Mouse (Mus musculus): ENCODE measurements around the gene Maml1. TPM values are rescaled to one million over a fixed set of nuclear protein-coding genes. Genes with fewer than 3 reads are reported as not detected.
A peak's percentile ranks its signal among the peaks of the same experiment; 100 is the strongest.

Maml1 gene
- total RNA-seq, 1 experiment: 7.6 TPM

DNA sequence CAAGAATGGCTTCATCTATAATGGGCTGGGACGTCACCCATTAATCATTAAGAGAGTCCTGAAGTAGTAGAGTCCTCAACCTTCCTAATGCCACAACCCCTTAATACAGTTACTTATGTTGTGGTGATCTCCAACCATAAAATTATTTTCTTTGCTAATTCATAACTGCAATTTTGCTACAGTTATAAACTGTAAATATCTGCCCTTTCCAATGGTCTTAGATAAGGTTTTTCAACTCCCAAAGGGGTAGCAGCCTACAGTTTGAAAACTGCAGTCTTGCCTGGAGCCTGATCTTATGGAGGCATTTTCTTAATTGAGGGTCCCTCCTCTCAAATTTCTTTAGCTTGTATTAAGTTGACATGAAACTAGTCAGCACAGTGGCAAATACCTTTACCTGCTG is 37.3 kb upstream of the Maml1 start:
- in situ Hi-C loops (cut with MboI; ENCODE audit: low sequenced_read_pairs in 2 of 2, unreplicated experiment in 2 of 2): no loop called here
- H3K36me3 ChIP-seq (ENCODE audit: control insufficient read depth, insufficient read depth, low read length, poor library complexity, severe bottlenecking): peaks cover 2% of the 10 kb centered on the region; the same call in 1 of the 2 replicates
- H3K27ac ChIP-seq (ENCODE audit: insufficient read depth, low read depth, low read length, poor library complexity, severe bottlenecking): no peak overlapping the region
- no peak for DNase-seq (ENCODE audit: low read depth, low spot score)
- H3K9me3 ChIP-seq (ENCODE audit: control insufficient read depth, insufficient read depth, low read depth, low read length): no peaks in the 10 kb centered on the region
- no peak overlapping the region for H3K4me3 ChIP-seq (ENCODE audit: insufficient read depth in 1 of 2, low read depth in 1 of 2, low read length in 2 of 2, poor library complexity in 1 of 2, severe bottlenecking in 1 of 2)
- no peak overlapping the region for H3K9ac ChIP-seq (ENCODE audit: insufficient read depth, low read depth, low read length, poor library complexity, severe bottlenecking)
- no peaks in the 10 kb centered on the region; a peak in 2 of 4 replicates for H3K4me1 ChIP-seq (ENCODE audit: control insufficient read depth in 2 of 2, insufficient read depth in 2 of 2, low read length in 2 of 2, poor library complexity in 1 of 2)
- TF ChIP-seq MAFK (IDR thresholded peaks at IDR 0.05; ENCODE audit: insufficient read depth, low read depth, low read length) (no peak), HCFC1 (IDR thresholded peaks at IDR 0.05; ENCODE audit: borderline replicate concordance, insufficient read depth, low read length) (no peak), ZNF384 (IDR thresholded peaks at IDR 0.05; ENCODE audit: low read depth, low read length) (no peak), CHD2 (IDR thresholded peaks at IDR 0.05; ENCODE audit: low read depth, low read length) (no peak), ZC3H11A (IDR thresholded peaks at IDR 0.05; ENCODE audit: borderline replicate concordance, low read depth, low read length) (no peak)

DNA sequence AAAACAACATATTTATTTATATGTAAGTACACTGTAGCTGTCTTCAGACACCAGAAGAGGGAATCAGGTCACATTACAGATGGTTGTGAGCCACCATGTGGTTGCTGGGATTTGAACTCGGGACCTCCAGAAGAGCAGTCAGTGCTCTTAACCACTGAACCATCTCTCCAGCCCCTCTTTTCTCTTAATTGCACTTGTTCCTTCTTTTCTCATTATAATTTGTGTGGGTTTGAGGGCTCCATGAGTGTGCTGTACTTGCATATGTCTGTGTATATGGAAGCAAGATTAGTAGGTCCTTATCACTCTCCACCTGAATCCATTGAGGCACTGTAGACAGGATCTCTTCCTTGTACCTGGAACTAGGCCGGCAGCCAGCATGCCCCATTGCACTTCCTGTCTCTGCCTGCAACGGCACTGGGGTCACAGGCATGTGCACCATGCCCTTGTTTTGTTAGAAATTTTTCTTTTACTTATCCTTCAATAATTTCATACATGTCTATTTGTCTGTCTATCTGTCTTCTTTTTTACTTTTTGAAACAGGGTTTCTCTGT is 36.0 kb upstream of the Maml1 start:
- peaks cover 2 to 9% of the 10 kb centered on the region in 2 experiments for H3K4me1 ChIP-seq (ENCODE audit: control insufficient read depth in 2 of 2, insufficient read depth in 2 of 2, low read length in 2 of 2, poor library complexity in 1 of 2)

DNA sequence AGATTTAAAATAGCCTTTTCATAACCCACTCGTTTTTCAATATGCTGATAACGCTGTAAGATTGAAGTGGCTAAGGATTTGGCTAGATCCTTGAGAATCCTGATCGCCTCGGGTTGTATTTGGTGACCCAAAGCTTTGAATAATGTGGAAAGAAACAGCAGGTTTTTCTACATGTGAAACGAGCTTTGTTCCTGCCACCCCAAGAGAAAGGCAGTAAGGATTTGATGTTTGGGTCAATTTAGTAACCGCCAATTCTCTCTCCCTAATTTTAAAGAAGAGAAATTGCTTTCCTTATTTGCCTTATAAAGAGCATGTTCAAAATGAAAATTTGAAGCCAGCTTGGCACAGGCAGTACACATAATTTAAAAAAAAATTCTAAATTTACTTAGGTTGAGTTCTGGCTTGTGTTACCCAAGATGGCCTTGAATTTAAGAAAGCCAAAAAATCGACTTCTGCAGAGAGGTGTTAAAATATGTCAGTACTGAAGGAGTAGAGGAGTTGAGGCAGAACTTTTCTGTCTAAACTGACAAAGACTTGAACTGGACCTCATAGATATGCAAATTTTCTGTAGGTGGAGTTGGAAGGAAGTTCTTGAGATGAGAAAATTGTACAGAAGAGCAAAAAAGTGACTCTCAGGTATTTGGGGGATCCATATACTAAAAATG is 34.3 kb upstream of the Maml1 start:
- H3K4me3 ChIP-seq (ENCODE audit: insufficient read depth in 1 of 2, low read depth in 1 of 2, low read length in 2 of 2, poor library complexity in 1 of 2, severe bottlenecking in 1 of 2): peak overlapping the region; percentile 90 to 92
- TF ChIP-seq CHD2 (IDR thresholded peaks at IDR 0.05; ENCODE audit: low read depth, low read length): no peak
- TF ChIP-seq MAFK (IDR thresholded peaks at IDR 0.05; ENCODE audit: insufficient read depth, low read depth, low read length): no peak
- no peak for TF ChIP-seq ZNF384 (IDR thresholded peaks at IDR 0.05; ENCODE audit: low read depth, low read length)
- TF ChIP-seq ZC3H11A (IDR thresholded peaks at IDR 0.05; ENCODE audit: borderline replicate concordance, low read depth, low read length): no peak
- TF ChIP-seq HCFC1 (IDR thresholded peaks at IDR 0.05; ENCODE audit: borderline replicate concordance, insufficient read depth, low read length): no peak
- H3K36me3 ChIP-seq (ENCODE audit: control insufficient read depth, insufficient read depth, low read length, poor library complexity, severe bottlenecking): peaks cover 2% of the 10 kb centered on the region; the same call in 1 of the 2 replicates
- no peak for DNase-seq (ENCODE audit: low read depth, low spot score)
- in situ Hi-C loops (cut with MboI; ENCODE audit: low sequenced_read_pairs in 2 of 2, unreplicated experiment in 2 of 2): no loop called here
- peak overlapping the region; percentile 98 for H3K9ac ChIP-seq (ENCODE audit: insufficient read depth, low read depth, low read length, poor library complexity, severe bottlenecking)
- H3K9me3 ChIP-seq (ENCODE audit: control insufficient read depth, insufficient read depth, low read depth, low read length): no peaks in the 10 kb centered on the region
- H3K27ac ChIP-seq (ENCODE audit: insufficient read depth, low read depth, low read length, poor library complexity, severe bottlenecking): peak overlapping the region; percentile 92; the same call in 1 of the 2 replicates
- H3K4me1 ChIP-seq (ENCODE audit: control insufficient read depth in 2 of 2, insufficient read depth in 2 of 2, low read length in 2 of 2, poor library complexity in 1 of 2): peaks cover 2 to 9% of the 10 kb centered on the region in 2 experiments

More for the DNA sequence above, 36.0 kb upstream of the Maml1 start:
- Histone ChIP-seq H3K27ac (ENCODE audit: insufficient read depth, low read depth, low read length, poor library complexity, severe bottlenecking) (no peak overlapping the region), H3K9ac (ENCODE audit: insufficient read depth, low read depth, low read length, poor library complexity, severe bottlenecking) (no peak overlapping the region), H3K9me3 (ENCODE audit: control insufficient read depth, insufficient read depth, low read depth, low read length) (no peaks in the 10 kb centered on the region), H3K36me3 (ENCODE audit: control insufficient read depth, insufficient read depth, low read length, poor library complexity, severe bottlenecking) (peaks cover 2% of the 10 kb centered on the region; the same call in 1 of the 2 replicates), H3K4me3 (ENCODE audit: insufficient read depth in 1 of 2, low read depth in 1 of 2, low read length in 2 of 2, poor library complexity in 1 of 2, severe bottlenecking in 1 of 2) (no peak overlapping the region)
- no peak for DNase-seq (ENCODE audit: low read depth, low spot score)
- in situ Hi-C loops (cut with MboI; ENCODE audit: low sequenced_read_pairs in 2 of 2, unreplicated experiment in 2 of 2): no loop called here
- TF ChIP-seq CHD2 (IDR thresholded peaks at IDR 0.05; ENCODE audit: low read depth, low read length): no peak
- no peak for TF ChIP-seq ZC3H11A (IDR thresholded peaks at IDR 0.05; ENCODE audit: borderline replicate concordance, low read depth, low read length)
- no peak for TF ChIP-seq ZNF384 (IDR thresholded peaks at IDR 0.05; ENCODE audit: low read depth, low read length)
- no peak for TF ChIP-seq MAFK (IDR thresholded peaks at IDR 0.05; ENCODE audit: insufficient read depth, low read depth, low read length)
- TF ChIP-seq HCFC1 (IDR thresholded peaks at IDR 0.05; ENCODE audit: borderline replicate concordance, insufficient read depth, low read length): no peak

DNA sequence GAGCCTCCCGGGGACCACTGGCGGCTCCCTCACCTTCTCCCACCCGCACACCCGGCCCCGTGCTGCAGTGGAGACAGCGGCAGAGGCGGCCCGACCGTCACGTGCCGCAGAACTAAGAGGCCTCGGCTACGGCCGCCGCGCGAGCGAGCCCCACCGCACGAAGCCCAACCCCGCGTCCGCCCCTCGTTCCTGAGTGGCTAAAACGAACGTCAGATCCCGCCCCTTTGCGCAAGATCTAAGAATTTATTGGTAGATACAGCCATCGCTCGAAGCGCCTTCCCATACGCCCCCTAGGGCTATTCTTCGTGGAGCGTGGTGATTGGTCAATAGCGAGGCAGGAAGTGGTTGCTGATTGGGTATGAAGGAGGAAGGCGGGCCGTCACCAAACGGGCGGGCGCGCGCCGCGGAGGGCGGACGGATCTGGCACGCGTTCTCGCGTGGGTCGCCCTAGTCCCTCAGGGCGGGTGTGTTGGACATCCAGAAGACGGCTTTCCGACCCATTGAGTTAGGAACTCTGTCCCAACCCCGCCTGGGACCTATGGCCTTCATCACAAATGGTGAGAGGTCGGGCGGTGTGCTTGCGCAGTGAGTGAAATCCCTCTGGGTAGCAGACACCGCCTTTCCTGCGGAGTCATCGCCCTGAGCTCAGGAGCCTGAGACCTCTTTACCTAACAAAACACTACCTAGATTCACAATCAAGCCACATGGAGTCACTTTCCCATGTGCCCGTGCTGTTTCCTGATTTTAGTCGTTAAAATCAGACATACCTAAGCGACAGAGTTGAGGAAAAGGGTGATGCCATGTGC is 33.6 kb upstream of the Maml1 start, which contains the start of gene Canx:
TSS of gene Canx (minus strand) at position 178 of the 806 bp plus-strand sequence.
- Histone ChIP-seq H3K27ac (ENCODE audit: insufficient read depth, low read depth, low read length, poor library complexity, severe bottlenecking) (peak within 1 kb of the TSS; percentile 94), H3K9me3 (ENCODE audit: control insufficient read depth, insufficient read depth, low read depth, low read length) (no peaks in the 10 kb centered on the region), H3K4me3 (ENCODE audit: insufficient read depth in 1 of 2, low read depth in 1 of 2, low read length in 2 of 2, poor library complexity in 1 of 2, severe bottlenecking in 1 of 2) (peak within 1 kb of the TSS; percentile 92 to 96), H3K9ac (ENCODE audit: insufficient read depth, low read depth, low read length, poor library complexity, severe bottlenecking) (peak within 1 kb of the TSS; percentile 99), H3K4me1 (ENCODE audit: control insufficient read depth in 2 of 2, insufficient read depth in 2 of 2, low read length in 2 of 2, poor library complexity in 1 of 2) (peaks cover 2 to 9% of the 10 kb centered on the region in 2 experiments), H3K36me3 (ENCODE audit: control insufficient read depth, insufficient read depth, low read length, poor library complexity, severe bottlenecking) (peaks cover 2% of the 10 kb centered on the region; the same call in 1 of the 2 replicates)
- in situ Hi-C loops (cut with MboI; ENCODE audit: low sequenced_read_pairs in 2 of 2, unreplicated experiment in 2 of 2): no loop called here
- DNase-seq (ENCODE audit: low read depth, low spot score): peak; percentile 100
- TF ChIP-seq MAFK (IDR thresholded peaks at IDR 0.05; ENCODE audit: insufficient read depth, low read depth, low read length): peak; percentile 34; the same call in 1 of the 2 replicates
- TF ChIP-seq ZNF384 (IDR thresholded peaks at IDR 0.05; ENCODE audit: low read depth, low read length): no peak
- peak; percentile 95 for TF ChIP-seq CHD2 (IDR thresholded peaks at IDR 0.05; ENCODE audit: low read depth, low read length)
- TF ChIP-seq ZC3H11A (IDR thresholded peaks at IDR 0.05; ENCODE audit: borderline replicate concordance, low read depth, low read length): no peak
- 0 out of 2 replicates have a peak, but pooled peaks have one; percentile 35 for TF ChIP-seq HCFC1 (IDR thresholded peaks at IDR 0.05; ENCODE audit: borderline replicate concordance, insufficient read depth, low read length)

Measured in ES-E14 (cell line).